Mouse (Mus musculus): Measurements from ENCODE around the gene Pde8b. TPM values are rescaled to one million over a fixed set of nuclear protein-coding genes. Genes with fewer than 3 reads are reported as not detected.

Gene Pde8b
- 122 and 142 TPM in 2 replicates for total RNA-seq (2021)
- long read RNA-seq, full-length matches to known transcripts, result 7 of 96 reads
- long read RNA-seq, partial matches to known transcripts, result 23 of 96 reads
- long read RNA-seq, other reads (novel, unspliced or antisense), result 66 of 96 reads

GRCm38 (mm10) chr13:95249511-95250456 is at the start of gene Pde8b:
TSS of gene Pde8b (minus strand) at chr13:95250336.
- DNase-seq, result peak; percentile 42

- no peak for DNase-seq
These were observed 41.8 kb upstream of the Pde8b start for GRCm38 (mm10) chr13:95291983-95292382.

GRCm38 (mm10) chr13:95288027-95288426 is 37.9 kb upstream of the Pde8b start:
- no peak for DNase-seq

- DNase-seq, result peak; percentile 67
These were observed 36.9 kb upstream of the Pde8b start for GRCm38 (mm10) chr13:95286989-95287388.

- DNase-seq, result peak; percentile 48
These were observed 31.9 kb upstream of the Pde8b start for GRCm38 (mm10) chr13:95281740-95282673.

- DNase-seq, result no peak
These were observed 28.4 kb upstream of the Pde8b start for GRCm38 (mm10) chr13:95278426-95279025.

GRCm38 (mm10) chr13:95264691-95265090 is 14.6 kb upstream of the Pde8b start:
- DNase-seq, result no peak

- no peak for DNase-seq
These were observed 11.0 kb upstream of the Pde8b start for GRCm38 (mm10) chr13:95260886-95261789.

- DNase-seq, result no peak
These were observed 10.3 kb upstream of the Pde8b start for GRCm38 (mm10) chr13:95260391-95260790.

GRCm38 (mm10) chr13:95257083-95257482 is 6.9 kb upstream of the Pde8b start:
- no peak for DNase-seq

GRCm38 (mm10) chr13:95255083-95255482 is 4.9 kb upstream of the Pde8b start:
- DNase-seq, result no peak

GRCm38 (mm10) chr13:95243026-95243425 is 7.1 kb downstream of the Pde8b start:
- no peak for DNase-seq

- no peak for DNase-seq
These were observed 12.6 kb downstream of the Pde8b start for GRCm38 (mm10) chr13:95237488-95237887.

GRCm38 (mm10) chr13:95235261-95235660 is 14.9 kb downstream of the Pde8b start:
- no peak for DNase-seq

- no peak for DNase-seq
These were observed 18.6 kb downstream of the Pde8b start for GRCm38 (mm10) chr13:95231366-95232138.

- no peak for DNase-seq
These were observed 19.8 kb downstream of the Pde8b start for GRCm38 (mm10) chr13:95230326-95230725.

- DNase-seq, result no peak
These were observed 25.6 kb downstream of the Pde8b start for GRCm38 (mm10) chr13:95224491-95224890.

- no peak for DNase-seq
These were observed 26.7 kb downstream of the Pde8b start for GRCm38 (mm10) chr13:95223427-95223772.

GRCm38 (mm10) chr13:95222569-95223426 is 27.3 kb downstream of the Pde8b start:
- DNase-seq, result peak; percentile 80
